Mouse (Mus musculus) lung, embryonic 14.5 days (tissue): ENCODE data around the gene Unc13d. TPM values are rescaled to one million over a fixed set of nuclear protein-coding genes. Genes with fewer than 3 reads are reported as not detected.

Source experiments
- ATAC-seq: fragments of 200-750 bp; cut with Nextera tagmentation; 2 replicates; pipeline ENCODE4 v1.8.0; 2017; ENCODE audit warnings: mild to moderate bottlenecking, moderate TSS enrichment, moderate library complexity; ENCODE audit not compliant: insufficient read depth
- DNase-seq: peaks from one replicate; pipeline ENCODE4 v3.0.0-alpha.2; 2015
- H3K27ac ChIP-seq: fragments of 300-500 bp; sonication (generic); 2 replicates; pipeline ENCODE4 v1.5.1; 2014; ENCODE audit warnings: low read depth, mild to moderate bottlenecking, moderate library complexity
- H3K27me3 ChIP-seq: fragments of 300-500 bp; sonication (generic); 2 replicates; pipeline ENCODE4 v1.6.1; 2014; ENCODE audit warnings: low read length, control low read depth; ENCODE audit not compliant: insufficient read depth
- H3K36me3 ChIP-seq: fragments of 300-500 bp; sonication (generic); 2 replicates; pipeline ENCODE4 v1.6.1; 2014; ENCODE audit warnings: control low read depth; ENCODE audit not compliant: insufficient read depth
- H3K4me1 ChIP-seq: fragments of 300-500 bp; sonication (generic); 2 replicates; pipeline ENCODE4 v1.6.1; 2014; ENCODE audit warnings: antibody characterized with exemption, control low read depth; ENCODE audit not compliant: insufficient read depth
- H3K4me2 ChIP-seq: fragments of 300-500 bp; sonication (generic); 2 replicates; pipeline ENCODE4 v1.6.1; 2014; ENCODE audit warnings: mild to moderate bottlenecking
- H3K4me3 ChIP-seq: fragments of 300-500 bp; sonication (generic); 2 replicates; pipeline ENCODE4 v1.5.1; 2014; ENCODE audit warnings: low read depth, low read length
- H3K9ac ChIP-seq: fragments of 300-500 bp; sonication (generic); 2 replicates; pipeline ENCODE4 v1.6.1; 2014
- H3K9me3 ChIP-seq: fragments of 300-500 bp; sonication (generic); 2 replicates; pipeline ENCODE4 v1.6.1; 2016; ENCODE audit warnings: low read depth, low read length, control low read depth
- CTCF ChIP-seq: IDR thresholded peaks from 2 replicates; pipeline ENCODE4 v1.5.1; 2016; ENCODE audit warnings: antibody characterized with exemption, low read depth
- WGBS: fragments of 180-500 bp; shearing (Covaris S2); extraction: QIAGEN DNeasy Blood & Tissue Kit; methylation state at CpG from one replicate; pipeline ENCODE4 v1.1.7; 2014; 5-methylcytosine and 5-hydroxymethylcytosine counted together
- polyA plus RNA-seq: library from polyadenylated mRNA; unstranded; fragments of >200 nt; fragmentation: Nextera tagmentation; extraction: Ambion mirVana; gene quantifications from 2 replicates; pipeline ENCODE4 v1.2.1, GENCODE M21; 2014

Gene Unc13d
- polyA plus RNA-seq, 1 experiment from 2014 or later: 3.3 TPM

DNA sequence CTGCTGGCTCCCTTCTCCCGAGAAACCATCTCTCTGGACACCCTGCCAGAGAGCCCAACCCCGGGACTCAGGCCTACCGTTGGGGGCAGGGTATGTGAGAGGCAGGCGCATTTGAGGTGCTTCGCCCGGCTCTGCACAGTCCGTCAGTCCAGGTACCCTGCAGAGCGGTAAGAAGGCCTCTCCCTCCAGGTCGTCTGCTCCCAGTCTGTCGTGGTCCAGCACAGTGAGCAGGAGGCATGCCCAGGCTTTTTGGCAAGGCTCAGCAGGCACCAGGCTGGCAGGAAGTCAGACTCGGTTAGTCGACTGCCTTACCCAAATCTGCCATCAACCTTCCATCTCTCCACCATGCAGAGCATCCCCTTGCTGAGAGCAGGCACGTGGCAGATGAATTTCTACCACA, 14.2 kb downstream of the Unc13d start:
- Histone ChIP-seq H3K9me3 (no peaks in the 10 kb centered on the region), H3K27ac (no peak overlapping the region), H3K4me3 (no peak overlapping the region), H3K4me2 (no peak overlapping the region), H3K36me3 (peaks cover 46% of the 10 kb centered on the region), H3K9ac (no peak overlapping the region), H3K4me1 (no peaks in the 10 kb centered on the region), H3K27me3 (no peaks in the 10 kb centered on the region)
- TF ChIP-seq CTCF: no peak
- 57% methylated on average over 13 of the region's 13 CpGs for WGBS
- ATAC-seq (no peak), DNase-seq (no peak)

DNA sequence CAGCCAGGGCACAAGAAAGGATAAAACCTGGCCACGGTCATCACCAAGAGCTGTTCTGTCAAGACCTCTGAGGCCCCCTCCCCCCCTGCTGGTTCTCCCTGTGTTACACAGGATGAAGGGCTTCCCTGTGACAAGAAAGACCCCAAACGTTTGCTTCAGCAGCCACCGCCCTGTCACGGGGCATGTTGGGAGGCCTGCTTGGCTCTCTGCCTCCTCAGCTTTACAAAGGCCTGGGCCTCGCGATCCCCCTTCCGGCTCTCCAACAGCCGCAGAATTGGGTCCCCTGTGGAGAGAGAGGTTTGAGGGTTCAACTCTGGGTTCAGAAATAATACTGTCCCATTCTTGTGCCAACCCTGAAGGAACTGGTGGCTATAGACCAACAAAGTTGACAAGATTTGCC, 15.2 kb downstream of the Unc13d start:
- H3K36me3 ChIP-seq: peaks cover 57% of the 10 kb centered on the region
- WGBS: 63% methylated on average over 8 of the region's 8 CpGs
- no peaks in the 10 kb centered on the region for H3K27me3 ChIP-seq
- H3K9me3 ChIP-seq: no peaks in the 10 kb centered on the region
- H3K4me3 ChIP-seq: no peak overlapping the region
- no peak overlapping the region for H3K9ac ChIP-seq
- DNase-seq: no peak
- no peak overlapping the region for H3K4me2 ChIP-seq
- no peak for TF ChIP-seq CTCF
- no peak overlapping the region for H3K27ac ChIP-seq
- ATAC-seq: no peak
- H3K4me1 ChIP-seq: no peaks in the 10 kb centered on the region

DNA sequence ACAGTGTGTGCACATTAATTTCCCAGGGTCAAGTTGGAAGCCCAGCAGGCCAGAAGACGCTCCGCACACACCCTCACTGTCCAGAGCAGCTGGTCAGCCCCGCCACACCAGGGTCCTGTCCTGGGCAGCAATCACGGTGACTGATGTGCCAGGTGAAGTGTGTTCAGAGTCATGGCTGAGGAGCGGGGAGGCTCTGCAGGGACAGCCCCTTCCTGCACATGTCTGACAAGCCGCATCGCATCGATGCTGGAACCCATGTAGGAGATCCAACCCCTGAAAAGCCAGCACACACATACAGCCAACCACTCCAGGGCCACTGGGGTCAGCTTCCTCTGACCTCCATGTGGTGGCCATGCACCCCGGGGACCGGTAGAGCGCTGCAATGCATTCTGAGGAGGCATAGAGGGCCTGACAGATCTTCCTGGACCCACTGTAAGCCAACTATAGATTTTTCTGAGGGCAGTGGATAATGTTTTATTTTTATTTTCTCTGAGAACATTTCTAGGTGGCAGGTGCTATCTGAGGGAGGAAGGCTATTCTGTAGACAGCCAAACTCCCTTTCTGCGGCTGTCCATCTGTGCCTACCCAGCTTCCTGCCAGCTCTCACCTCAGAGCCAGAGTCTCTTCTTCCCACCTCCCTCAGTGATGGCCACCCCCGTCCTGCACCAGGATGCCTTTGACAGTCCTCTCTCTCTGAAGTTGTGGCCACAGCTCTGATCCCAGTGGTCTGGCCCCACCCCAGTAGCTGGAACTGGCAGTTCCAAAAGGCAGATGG, 15.9 kb downstream of the Unc13d start:
- H3K27me3 ChIP-seq: no peaks in the 10 kb centered on the region
- DNase-seq (no peak), ATAC-seq (no peak)
- no peak overlapping the region for H3K27ac ChIP-seq
- no peak overlapping the region for H3K4me3 ChIP-seq
- H3K9ac ChIP-seq: no peak overlapping the region
- H3K4me2 ChIP-seq: no peak overlapping the region
- peaks cover 64% of the 10 kb centered on the region for H3K36me3 ChIP-seq
- H3K9me3 ChIP-seq: no peaks in the 10 kb centered on the region
- no peak for TF ChIP-seq CTCF
- WGBS: 76% methylated on average over 13 of the region's 13 CpGs
- H3K4me1 ChIP-seq: no peaks in the 10 kb centered on the region

DNA sequence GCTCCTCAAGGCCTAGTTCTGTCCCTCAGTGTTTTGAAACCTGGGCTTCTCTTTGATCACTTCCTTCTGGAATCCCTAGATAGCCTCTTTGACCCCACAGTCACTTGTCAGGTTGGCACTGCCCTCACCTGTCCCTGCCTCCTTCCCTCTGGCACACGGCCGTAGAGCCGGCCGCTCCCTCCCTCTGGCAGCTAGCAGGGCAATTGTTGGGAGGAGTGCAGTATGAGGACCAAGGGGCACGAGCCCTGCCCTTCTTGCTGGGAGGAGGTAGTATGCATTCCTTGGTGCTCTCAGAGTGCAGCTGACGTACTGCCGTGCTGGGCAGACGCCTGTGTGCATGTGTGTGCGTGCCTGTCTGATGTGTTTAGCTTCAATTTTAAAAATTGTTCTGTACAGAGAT, 17.2 kb downstream of the Unc13d start:
- DNase-seq: no peak

DNA sequence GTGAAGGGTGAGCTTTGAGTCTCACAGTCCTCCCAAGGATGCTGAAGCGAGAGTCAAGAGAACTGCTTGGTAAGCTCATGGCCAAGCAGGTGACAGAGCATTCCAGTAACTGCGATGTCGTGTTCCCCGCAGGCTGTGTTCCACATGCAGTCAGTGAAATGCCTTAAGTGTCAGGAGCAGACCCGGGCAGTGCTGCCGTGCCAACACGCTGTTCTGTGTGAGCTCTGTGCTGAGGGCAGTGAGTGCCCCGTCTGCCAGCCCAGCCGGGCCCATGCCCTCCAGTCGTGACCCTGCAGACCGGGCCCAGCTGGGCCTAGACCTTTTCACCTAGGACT, 18.1 kb downstream of the Unc13d start:
- 91% methylated on average over 11 of the region's 11 CpGs for WGBS
- no peak overlapping the region for H3K4me3 ChIP-seq
- no peaks in the 10 kb centered on the region for H3K9me3 ChIP-seq
- ATAC-seq (no peak), DNase-seq (no peak)
- TF ChIP-seq CTCF: no peak
- H3K27me3 ChIP-seq: no peaks in the 10 kb centered on the region
- H3K4me1 ChIP-seq: no peaks in the 10 kb centered on the region
- no peak overlapping the region for H3K4me2 ChIP-seq
- H3K27ac ChIP-seq: no peak overlapping the region
- H3K36me3 ChIP-seq: peaks cover 85% of the 10 kb centered on the region
- no peak overlapping the region for H3K9ac ChIP-seq

More for the DNA sequence above, 17.2 kb downstream of the Unc13d start:
- Histone ChIP-seq H3K27me3 (no peaks in the 10 kb centered on the region), H3K9me3 (no peaks in the 10 kb centered on the region), H3K9ac (no peak overlapping the region), H3K36me3 (peaks cover 76% of the 10 kb centered on the region), H3K27ac (no peak overlapping the region), H3K4me2 (no peak overlapping the region), H3K4me3 (no peak overlapping the region), H3K4me1 (no peaks in the 10 kb centered on the region)
- 72% methylated on average over 9 of the region's 9 CpGs for WGBS
- TF ChIP-seq CTCF: no peak
- ATAC-seq: no peak

DNA sequence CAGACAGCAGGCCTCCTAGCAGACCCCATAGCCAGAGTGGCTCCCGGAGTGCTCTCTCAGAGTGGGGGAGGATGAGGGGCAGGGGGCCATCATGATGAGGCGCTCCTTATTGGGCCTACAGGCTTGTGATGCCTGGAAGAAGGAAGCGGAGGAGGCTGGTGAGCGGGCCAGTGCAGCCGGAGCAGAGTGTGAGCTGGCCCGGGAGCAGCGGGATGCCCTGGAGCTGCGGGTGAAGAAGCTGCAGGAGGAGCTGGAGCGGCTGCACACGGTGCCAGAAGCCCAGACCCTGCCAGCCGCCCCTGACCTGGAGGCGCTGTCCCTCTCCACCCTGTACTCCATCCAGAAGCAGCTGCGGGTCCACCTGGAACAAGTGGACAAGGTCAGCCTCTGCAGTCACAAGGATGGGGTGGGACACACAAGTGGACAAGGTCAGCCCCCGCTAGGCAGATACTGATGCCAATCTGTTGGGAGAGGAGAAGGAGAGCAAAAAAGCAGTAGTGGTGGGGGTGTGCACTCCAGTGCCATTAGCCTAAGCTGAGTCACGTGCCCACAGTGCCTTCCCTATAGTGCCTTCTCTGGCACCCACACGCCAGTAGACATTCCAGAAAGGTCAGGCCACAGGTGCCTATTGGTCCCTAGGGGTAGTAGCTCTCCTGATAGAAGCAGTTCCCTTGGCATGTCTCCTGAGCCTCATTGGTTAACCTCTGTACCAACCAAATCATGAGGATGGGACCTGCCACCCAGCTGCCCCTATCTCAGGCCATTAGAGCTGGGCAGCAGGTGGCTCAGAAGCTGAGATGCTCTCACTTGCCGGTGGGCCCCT, 18.7 kb downstream of the Unc13d start:
- H3K9me3 ChIP-seq: no peaks in the 10 kb centered on the region
- H3K36me3 ChIP-seq: peaks cover 91% of the 10 kb centered on the region
- TF ChIP-seq CTCF: no peak
- no peak overlapping the region for H3K4me3 ChIP-seq
- H3K27ac ChIP-seq: no peak overlapping the region
- no peaks in the 10 kb centered on the region for H3K4me1 ChIP-seq
- DNase-seq (no peak), ATAC-seq (no peak)
- 90% methylated on average over 17 of the region's 17 CpGs for WGBS
- H3K27me3 ChIP-seq: no peaks in the 10 kb centered on the region
- H3K4me2 ChIP-seq: no peak overlapping the region
- no peak overlapping the region for H3K9ac ChIP-seq

DNA sequence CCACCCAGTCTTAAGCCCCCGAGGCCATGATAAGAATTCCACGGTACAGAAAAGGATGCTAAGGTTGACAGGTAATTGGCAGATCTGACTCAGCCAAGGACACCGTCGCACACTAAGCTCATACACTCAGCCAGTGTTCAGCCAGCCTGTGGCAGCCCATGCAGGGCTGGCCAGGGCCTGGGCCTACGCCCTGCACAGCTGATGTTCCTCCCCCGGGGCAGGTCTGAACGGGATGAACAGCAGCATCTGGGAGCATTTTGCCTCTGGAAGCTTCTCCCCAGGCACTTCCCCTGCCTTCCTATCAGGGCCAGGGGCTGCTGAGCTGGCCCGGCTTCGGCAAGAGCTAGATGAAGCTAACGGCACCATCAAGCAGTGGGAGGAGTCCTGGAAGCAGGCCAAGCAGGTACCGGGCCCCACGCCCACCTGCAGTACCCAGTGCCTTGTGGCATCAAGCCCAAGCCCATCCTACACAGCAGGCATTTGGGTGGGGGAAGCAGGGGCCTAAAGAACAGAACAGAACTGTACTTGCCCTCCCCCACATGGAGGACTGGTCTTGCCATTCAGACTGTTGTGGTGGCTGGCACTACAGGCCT, 19.6 kb downstream of the Unc13d start:
- no peak overlapping the region for H3K4me3 ChIP-seq
- H3K27me3 ChIP-seq: no peaks in the 10 kb centered on the region
- peaks cover 100% of the 10 kb centered on the region for H3K36me3 ChIP-seq
- DNase-seq (peak; percentile 27), ATAC-seq (no peak)
- WGBS: 70% methylated on average over 12 of the region's 12 CpGs
- TF ChIP-seq CTCF: no peak
- H3K9me3 ChIP-seq: no peaks in the 10 kb centered on the region
- H3K4me1 ChIP-seq: no peaks in the 10 kb centered on the region
- no peak overlapping the region for H3K4me2 ChIP-seq
- H3K27ac ChIP-seq: no peak overlapping the region
- no peak overlapping the region for H3K9ac ChIP-seq
